Mouse (Mus musculus) G1E (cell line): Measurements from ENCODE around the gene Ipo11. TPM values are rescaled to one million over a fixed set of nuclear protein-coding genes. Genes with fewer than 3 reads are reported as not detected.
A peak's percentile ranks its signal among the peaks of the same experiment; 100 is the strongest.

Experiments
- ATAC-seq: 2 replicates; pipeline ENCODE4 v1.8.0; 2016; ENCODE audit warnings: mild to moderate bottlenecking; ENCODE audit not compliant: insufficient number of reproducible peaks, poor library complexity, low FRiP score, severe bottlenecking; ENCODE audit errors: extremely low read depth
- DNase-seq: peaks from one replicate; pipeline ENCODE4 v3.0.0; 2012; ENCODE audit warnings: low spot score
- H3K27me3 ChIP-seq: 2 replicates; pipeline ENCODE4 v1.6.1; 2012; ENCODE audit warnings: mild to moderate bottlenecking, low read length, inconsistent platforms; ENCODE audit not compliant: insufficient read depth
- H3K36me3 ChIP-seq: replicated peaks from 2 replicates; pipeline ENCODE3; 2012; ENCODE audit warnings: mild to moderate bottlenecking, inconsistent platforms
- H3K4me1 ChIP-seq: 2 replicates; pipeline ENCODE4 v1.6.1; 2012; ENCODE audit warnings: low read depth, low read length, inconsistent platforms, mixed read lengths; ENCODE audit not compliant: insufficient read depth
- H3K4me3 ChIP-seq: 2 replicates; pipeline ENCODE4 v1.5.1; 2012; ENCODE audit warnings: low read depth, mild to moderate bottlenecking, inconsistent platforms, low read length, moderate library complexity, mixed read lengths
- H3K9me3 ChIP-seq: replicated peaks from 2 replicates; pipeline ENCODE4 v1.6.1; 2012; ENCODE audit warnings: inconsistent platforms
- CTCF ChIP-seq: IDR thresholded peaks from 2 replicates; pipeline ENCODE4 v1.5.1; 2012; ENCODE audit warnings: low read depth, low read length, inconsistent platforms, mixed read lengths
- GATA1 ChIP-seq: IDR thresholded peaks from 2 replicates; pipeline ENCODE4 v1.6.1; 2012; ENCODE audit warnings: borderline replicate concordance, low read length, inconsistent platforms, mixed read lengths
- GATA2 ChIP-seq: IDR thresholded peaks from 2 replicates; pipeline ENCODE4 v1.6.1; 2012; ENCODE audit warnings: low read depth, low read length, inconsistent platforms, borderline replicate concordance
- POLR2AphosphoS5 ChIP-seq: IDR thresholded peaks from 2 replicates; pipeline ENCODE4 v1.6.1; 2012; ENCODE audit warnings: low read depth, low read length, inconsistent platforms; ENCODE audit not compliant: insufficient replicate concordance
- TAL1 ChIP-seq: conservative IDR thresholded peaks from 2 replicates; pipeline ENCODE4 v1.6.1; 2012; ENCODE audit warnings: low read depth, low read length, inconsistent platforms, mixed read lengths
- polyA plus RNA-seq: library from polyadenylated mRNA; stranded (reverse); fragments of >175 nt; gene quantifications from 2 replicates; pipeline ENCODE4 v1.2.3, GENCODE M21; 2012
- total RNA-seq, 2 experiments: library from RNA; stranded (forward) in 1 of 2; stranded (reverse) in 1 of 2; fragments of 200-1000 nt in 1 of 2; fragments of >200 nt in 1 of 2; fragmentation: Nextera tagmentation in 1 of 2; gene quantifications; 2 replicates each; pipeline ENCODE4 v1.2.3; 2014 to 2017

Ipo11 gene
- total and polyA plus RNA-seq, 3 experiments, result 10.5 to 85.9 (median 49.8) TPM

DNA sequence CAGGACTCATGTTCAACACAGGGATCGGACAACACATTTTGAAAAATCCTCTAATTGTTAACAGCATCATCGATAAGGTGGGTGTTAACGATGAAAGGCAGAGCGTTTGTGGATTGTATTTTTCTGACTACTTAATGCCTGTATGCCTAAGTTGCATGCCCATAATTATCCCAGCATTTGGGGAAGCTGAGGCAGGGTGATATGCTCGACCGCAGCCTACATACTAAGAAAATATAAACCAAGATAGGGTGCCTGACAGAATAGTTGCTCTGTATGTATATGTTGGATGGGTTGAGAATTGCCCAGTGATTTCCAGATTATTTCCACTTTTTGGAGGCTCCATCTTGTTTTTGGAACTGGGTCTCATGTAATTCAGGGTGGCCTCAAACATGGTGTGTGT, 10.8 kb upstream of the Ipo11 start:
- H3K9me3 ChIP-seq, result no peaks in the 10 kb centered on the region
- no peaks in the 10 kb centered on the region; the same call in 1 of the 2 replicates for H3K27me3 ChIP-seq
- ATAC-seq, result no peak
- H3K4me1 ChIP-seq, result peaks cover 20% of the 10 kb centered on the region
- TF ChIP-seq TAL1, result no peak
- no peak for TF ChIP-seq GATA1
- peaks cover 39% of the 10 kb centered on the region for H3K36me3 ChIP-seq
- peak overlapping the region; percentile 99 for H3K4me3 ChIP-seq
- no peak for DNase-seq

GRCm38 (mm10) chr13:106946594-106947540, 10.1 kb upstream of the Ipo11 start, which contains the start of gene Dimt1:
Dimt1 (plus strand) TSS chr13:106947127.
- peaks cover 32% of the 10 kb centered on the region for H3K36me3 ChIP-seq
- H3K4me3 ChIP-seq, result peak within 1 kb of the TSS; percentile 99
- ATAC-seq (peak; percentile 99), DNase-seq (peak; percentile 94)
- no peaks in the 10 kb centered on the region for H3K9me3 ChIP-seq
- H3K27me3 ChIP-seq, result no peaks in the 10 kb centered on the region; the same call in 1 of the 2 replicates
- H3K4me1 ChIP-seq, result peaks cover 20% of the 10 kb centered on the region
- no peak for TF ChIP-seq TAL1
- no peak for TF ChIP-seq POLR2AphosphoS5
- no peak for TF ChIP-seq GATA1
- no peak for TF ChIP-seq GATA2
- TF ChIP-seq CTCF, result no peak

DNA sequence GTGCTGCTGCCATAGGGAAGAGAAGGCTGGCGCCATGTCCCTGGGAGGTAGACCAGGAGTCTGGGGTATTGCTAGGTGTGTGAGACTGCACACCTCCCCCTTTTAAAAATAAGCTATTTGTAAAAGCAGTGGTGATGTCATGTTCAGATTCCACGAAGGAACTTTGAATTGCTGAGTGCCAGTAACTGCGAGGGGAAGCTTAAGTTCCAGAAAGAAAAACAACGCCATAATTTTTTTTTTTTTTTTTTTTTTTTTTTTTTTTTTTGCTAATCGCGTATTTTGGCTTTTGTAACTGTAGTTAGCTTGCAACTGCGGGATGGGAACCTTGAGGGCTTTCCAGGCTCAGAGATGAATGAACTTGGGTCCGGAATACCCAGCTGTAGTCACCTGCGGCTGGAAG, 8.8 kb upstream of the Ipo11 start:
- Histone ChIP-seq H3K4me1 (peaks cover 20% of the 10 kb centered on the region), H3K4me3 (no peak overlapping the region), H3K36me3 (peaks cover 20% of the 10 kb centered on the region), H3K27me3 (no peaks in the 10 kb centered on the region; the same call in 1 of the 2 replicates), H3K9me3 (no peaks in the 10 kb centered on the region)
- TF ChIP-seq POLR2AphosphoS5, result no peak
- no peak for TF ChIP-seq TAL1
- no peak for TF ChIP-seq CTCF
- no peak for TF ChIP-seq GATA2
- TF ChIP-seq GATA1, result no peak
- no peak for DNase-seq
- no peak for ATAC-seq

DNA sequence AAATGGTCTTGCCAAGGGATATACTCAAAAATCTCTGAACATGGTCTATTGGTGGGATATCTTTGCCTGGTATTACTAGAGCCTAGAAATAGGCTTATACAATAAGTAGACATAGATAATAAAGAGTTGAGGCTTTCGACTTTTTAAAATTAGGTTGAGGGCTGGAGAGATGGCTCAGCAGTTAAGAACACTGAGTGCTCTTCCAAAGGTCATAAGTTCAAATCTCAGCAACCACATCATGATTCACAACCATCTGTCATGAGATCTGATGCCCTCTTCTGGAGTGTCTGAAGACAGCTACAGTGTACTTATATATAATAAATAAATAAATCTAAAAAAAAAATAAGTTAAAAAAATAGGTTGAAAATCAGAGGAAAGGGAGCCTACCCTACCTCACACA, 6.0 kb upstream of the Ipo11 start:
- DNase-seq (no peak), ATAC-seq (no peak)
- no peak for TF ChIP-seq TAL1
- no peak for TF ChIP-seq CTCF
- no peak for TF ChIP-seq GATA1
- TF ChIP-seq GATA2, result no peak
- no peak for TF ChIP-seq POLR2AphosphoS5
- H3K4me1 ChIP-seq, result peaks cover 6% of the 10 kb centered on the region
- H3K9me3 ChIP-seq, result no peaks in the 10 kb centered on the region
- no peaks in the 10 kb centered on the region for H3K36me3 ChIP-seq
- H3K27me3 ChIP-seq, result no peaks in the 10 kb centered on the region; the same call in 1 of the 2 replicates
- H3K4me3 ChIP-seq, result no peak overlapping the region

GRCm38 (mm10) chr13:106941211-106941976, 4.6 kb upstream of the Ipo11 start:
- DNase-seq (no peak), ATAC-seq (no peak)
- no peaks in the 10 kb centered on the region for H3K9me3 ChIP-seq
- no peak for TF ChIP-seq CTCF
- TF ChIP-seq POLR2AphosphoS5, result no peak
- no peak for TF ChIP-seq TAL1
- TF ChIP-seq GATA1, result no peak
- TF ChIP-seq GATA2, result no peak
- no peak overlapping the region for H3K4me3 ChIP-seq
- H3K36me3 ChIP-seq, result no peaks in the 10 kb centered on the region
- peaks cover 10% of the 10 kb centered on the region for H3K4me1 ChIP-seq
- H3K27me3 ChIP-seq, result no peaks in the 10 kb centered on the region; the same call in 1 of the 2 replicates

- DNase-seq, result no peak
- ATAC-seq, result no peak
- H3K4me1 ChIP-seq, result peaks cover 18% of the 10 kb centered on the region
- H3K36me3 ChIP-seq, result peaks cover 14% of the 10 kb centered on the region
- no peaks in the 10 kb centered on the region for H3K27me3 ChIP-seq
- no peaks in the 10 kb centered on the region for H3K9me3 ChIP-seq
- TF ChIP-seq TAL1 (no peak), CTCF (no peak), GATA2 (no peak), GATA1 (no peak), POLR2AphosphoS5 (no peak)
- H3K4me3 ChIP-seq, result peak overlapping the region; percentile 100
Observed at GRCm38 (mm10) chr13:106937138-106937472, 347 bp upstream of the Ipo11 start.
